ENCODE assay signal across 30 mouse cellular contexts in genomic region chr6:109125447-109125846, GRCm38 (mm10).
"Had no signal": no experiment of that assay in that cellular context is flagged by ENCODE, and none has a peak within 500 bp of the region (broad histone marks: within the 10 kb centered on the region; RNA-seq: fewer than 3 reads in every experiment).

No protein-coding gene starts in this region.

- DNase-seq: heart, postnatal 10 days; heart, postnatal 14 days; heart, postnatal 36 days; heart, postnatal 4 days; kidney, adult 11 months; kidney, adult 18-20 months; kidney, adult 2 months; kidney, adult 8-10 months; kidney, adult 9 months; kidney, postnatal 10 days; kidney, postnatal 14 days; kidney, postnatal 25 days; kidney, postnatal 36 days; kidney, postnatal 4 days; layer of hippocampus, adult 9-11 months; layer of hippocampus, postnatal 36 days had no signal

- H3K4me3 ChIP-seq: heart, embryonic 12.5 days; heart, embryonic 13.5 days; heart, embryonic 15.5 days; hindbrain, embryonic 10.5 days; hindbrain, embryonic 12.5 days; hindbrain, embryonic 13.5 days; hindbrain, embryonic 15.5 days; intestine, embryonic 15.5 days; kidney, embryonic 15.5 days; layer of hippocampus, adult 2 months; left cerebral cortex, adult 2 months had no signal

- H3K36me3 ChIP-seq: heart, embryonic 12.5 days; heart, embryonic 13.5 days; heart, embryonic 15.5 days; hindbrain, embryonic 10.5 days; hindbrain, embryonic 12.5 days; hindbrain, embryonic 13.5 days; hindbrain, embryonic 15.5 days; intestine, embryonic 15.5 days; kidney, embryonic 15.5 days had no signal

- H3K4me1 ChIP-seq: heart, embryonic 12.5 days; heart, embryonic 13.5 days; heart, embryonic 15.5 days; hindbrain, embryonic 10.5 days; hindbrain, embryonic 12.5 days; hindbrain, embryonic 13.5 days; hindbrain, embryonic 15.5 days; intestine, embryonic 15.5 days; kidney, embryonic 15.5 days had no signal

- H3K27me3 ChIP-seq: heart, embryonic 12.5 days; heart, embryonic 13.5 days; heart, embryonic 15.5 days; hindbrain, embryonic 12.5 days; hindbrain, embryonic 13.5 days; hindbrain, embryonic 15.5 days; intestine, embryonic 15.5 days; kidney, embryonic 15.5 days had no signal

- H3K27ac ChIP-seq: heart, embryonic 13.5 days; heart, embryonic 15.5 days; hindbrain, embryonic 10.5 days; hindbrain, embryonic 12.5 days; hindbrain, embryonic 13.5 days; hindbrain, embryonic 14.5 days; hindbrain, embryonic 15.5 days; hindbrain, postnatal 0 days; intestine, embryonic 15.5 days; kidney, embryonic 15.5 days; kidney, postnatal 0 days; layer of hippocampus, adult 2 months; left cerebral cortex, adult 2 months had no signal

- H3K9ac ChIP-seq: heart, embryonic 12.5 days; heart, embryonic 13.5 days; heart, embryonic 15.5 days; hindbrain, embryonic 12.5 days; hindbrain, embryonic 13.5 days; hindbrain, embryonic 14.5 days; hindbrain, embryonic 15.5 days; intestine, embryonic 15.5 days; kidney, embryonic 15.5 days had no signal
